Mouse (Mus musculus) left cerebral cortex, adult 8-10 months (tissue): ENCODE results near the gene Tmprss6. TPM values are rescaled to one million over a fixed set of nuclear protein-coding genes. Genes with fewer than 3 reads are reported as not detected.

ENCODE experiments used
- DNase-seq, 2 experiments: peaks; one replicate each; pipeline ENCODE4 v3.0.0; 2022; ENCODE audit warnings: low spot score in 2 of 2
- total RNA-seq, 4 experiments: library from RNA; stranded (reverse); gene quantifications; 2 replicates each; pipeline ENCODE4 v1.2.4; 2022

Gene Tmprss6
- 1 to 10 TPM; 1.1 to 1.7 (median 1.2) TPM for total RNA-seq

GRCm38 (mm10) chr15:78468379-78468937 is at the start of gene Tmprss6:
Gene Tmprss6, minus strand, starts transcription at chr15:78468634.
- DNase-seq = no peak

- DNase-seq = no peak
These were observed 49.8 kb upstream of the Tmprss6 start for GRCm38 (mm10) chr15:78518221-78518620.

GRCm38 (mm10) chr15:78515759-78516158 is 47.3 kb upstream of the Tmprss6 start:
- no peak for DNase-seq

GRCm38 (mm10) chr15:78514393-78515146 is 46.1 kb upstream of the Tmprss6 start:
- peak; percentile 51 to 84 for DNase-seq

GRCm38 (mm10) chr15:78513019-78513418 is 44.6 kb upstream of the Tmprss6 start:
- no peak for DNase-seq

- no peak for DNase-seq
These were observed 43.5 kb upstream of the Tmprss6 start for GRCm38 (mm10) chr15:78511951-78512350.

GRCm38 (mm10) chr15:78510736-78511135 is 42.3 kb upstream of the Tmprss6 start:
- DNase-seq = no peak

- no peak for DNase-seq
These were observed 41.7 kb upstream of the Tmprss6 start for GRCm38 (mm10) chr15:78510121-78510576.

- no peak for DNase-seq
These were observed 41.0 kb upstream of the Tmprss6 start for GRCm38 (mm10) chr15:78509297-78509899.

GRCm38 (mm10) chr15:78508443-78508842 is 40.0 kb upstream of the Tmprss6 start:
- no peak for DNase-seq

GRCm38 (mm10) chr15:78505541-78505940 is 37.1 kb upstream of the Tmprss6 start:
- DNase-seq = no peak

- no peak for DNase-seq
These were observed 36.4 kb upstream of the Tmprss6 start for GRCm38 (mm10) chr15:78504816-78505215.

GRCm38 (mm10) chr15:78504013-78504412 is 35.6 kb upstream of the Tmprss6 start:
- no peak for DNase-seq

GRCm38 (mm10) chr15:78502437-78503132 is 34.2 kb upstream of the Tmprss6 start:
- no peak for DNase-seq

- no peak for DNase-seq
These were observed 26.6 kb upstream of the Tmprss6 start, which contains the start of gene Il2rb for GRCm38 (mm10) chr15:78494968-78495406. Gene Il2rb, minus strand, starts transcription at chr15:78495271.

GRCm38 (mm10) chr15:78493401-78494010 is 25.1 kb upstream of the Tmprss6 start:
- DNase-seq = no peak

GRCm38 (mm10) chr15:78491301-78491700 is 22.9 kb upstream of the Tmprss6 start:
- no peak for DNase-seq

- DNase-seq = no peak
These were observed 21.5 kb upstream of the Tmprss6 start for GRCm38 (mm10) chr15:78489906-78490305.

GRCm38 (mm10) chr15:78489248-78489647 is 20.8 kb upstream of the Tmprss6 start:
- DNase-seq = no peak

- DNase-seq = no peak
These were observed 18.6 kb upstream of the Tmprss6 start for GRCm38 (mm10) chr15:78487066-78487465.

- no peak for DNase-seq
These were observed 18.1 kb upstream of the Tmprss6 start for GRCm38 (mm10) chr15:78486564-78486963.
